Mouse (Mus musculus): ENCODE measurements around the gene Gm26920. TPM values are rescaled to one million over a fixed set of nuclear protein-coding genes. Genes with fewer than 3 reads are reported as not detected.

Gm26920 gene
- total and polyA plus RNA-seq, 2 experiments: not detected

DNA sequence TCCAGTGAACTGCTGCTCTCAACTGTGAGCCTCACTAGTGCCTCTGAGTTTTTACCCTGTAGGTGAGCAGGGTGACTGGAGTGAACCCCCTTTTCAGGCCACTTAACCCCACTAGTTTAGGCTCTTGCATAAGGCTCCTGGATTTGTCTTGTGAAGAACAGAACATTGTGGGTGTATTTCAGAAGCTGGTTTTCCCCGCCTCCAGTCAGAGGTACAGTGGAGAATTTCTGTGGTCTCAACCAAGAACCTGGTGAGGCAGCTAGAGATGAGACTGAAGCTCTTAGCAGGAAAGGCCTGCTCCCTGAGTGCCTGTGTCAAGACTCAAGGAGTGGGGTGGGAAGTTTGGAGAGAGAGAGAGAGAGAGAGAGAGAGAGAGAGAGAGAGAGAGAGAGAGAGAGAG is 82.6 kb downstream of the Gm26920 start:
- H3K4me3 ChIP-seq (ENCODE audit: insufficient read depth, low read depth, low read length): no peak overlapping the region
- H3K4me1 ChIP-seq (ENCODE audit: control insufficient read depth, insufficient read depth, low read length): no peaks in the 10 kb centered on the region
- 100% methylated on average over 1 of the region's 1 CpGs for WGBS
- peaks cover 7% of the 10 kb centered on the region; the same call in 1 of the 2 replicates for H3K79me2 ChIP-seq (ENCODE audit: control insufficient read depth, insufficient read depth, low read length)
- no peak overlapping the region for H3K27ac ChIP-seq (replicated peaks; ENCODE audit: insufficient read depth, low read depth, low read length)
- no peaks in the 10 kb centered on the region for H3K27me3 ChIP-seq (ENCODE audit: control insufficient read depth, insufficient read depth, low read length)
- no peak overlapping the region for H3K9ac ChIP-seq (ENCODE audit: low read depth, low read length)
- peaks cover 33% of the 10 kb centered on the region for H3K36me3 ChIP-seq (ENCODE audit: control insufficient read depth, insufficient read depth, low read length)
- TF ChIP-seq CTCF (IDR thresholded peaks at IDR 0.05; ENCODE audit: low read depth, low read length): no peak
- TF ChIP-seq POLR2A (IDR thresholded peaks at IDR 0.05; ENCODE audit: extremely low read depth, insufficient read depth, low read length): no peak
- no peak for DNase-seq (ENCODE audit: extremely low read depth, low read depth, low spot score)

Other genes with a start within 250 kb of the Gm26920 start
- 0.54 and 0.65 TPM in 2 replicates for gene Zfp940, start 236.7 kb downstream of the Gm26920 start, total RNA-seq (2014; rRNA removed)
- gene Zfp940, start 236.7 kb downstream of the Gm26920 start, polyA plus RNA-seq (2012; rRNA removed): 0.09 and 0.12 TPM in 2 replicates
- 2.8 and 3.7 TPM in 2 replicates for gene Zfp420, start 230.4 kb downstream of the Gm26920 start, total RNA-seq (2014; rRNA removed)
- 0.34 and 0.50 TPM in 2 replicates for gene Zfp420, start 230.4 kb downstream of the Gm26920 start, polyA plus RNA-seq (2012; rRNA removed)
- gene Zfp27, start 183.8 kb downstream of the Gm26920 start, total RNA-seq (2014; rRNA removed): 3.6 and 4.6 TPM in 2 replicates
- 1.1 and 1.3 TPM in 2 replicates for gene Zfp27, start 183.8 kb downstream of the Gm26920 start, polyA plus RNA-seq (2012; rRNA removed)
- 2.4 and 3.2 TPM in 2 replicates for gene Zfp383, start 182.2 kb downstream of the Gm26920 start, total RNA-seq (2014; rRNA removed)
- gene Zfp383, start 182.2 kb downstream of the Gm26920 start, polyA plus RNA-seq (2012; rRNA removed): 0.36 and 0.51 TPM in 2 replicates
- 2.4 and 2.6 TPM in 2 replicates for gene Zfp74, start 136.3 kb downstream of the Gm26920 start, total RNA-seq (2014; rRNA removed)
- 2.3 and 2.7 TPM in 2 replicates for gene Zfp74, start 136.3 kb downstream of the Gm26920 start, polyA plus RNA-seq (2012; rRNA removed)
- gene Zfp568, start 106.5 kb downstream of the Gm26920 start, total RNA-seq (2014; rRNA removed): 8.7 and 8.8 TPM in 2 replicates
- gene Zfp568, start 106.5 kb downstream of the Gm26920 start, polyA plus RNA-seq (2012; rRNA removed): 4.3 and 4.9 TPM in 2 replicates
- gene Zfp14, start 39.0 kb downstream of the Gm26920 start, total RNA-seq (2014; rRNA removed): 1.1 TPM in 2 replicates
- 0.49 and 0.65 TPM in 2 replicates for gene Zfp14, start 39.0 kb downstream of the Gm26920 start, polyA plus RNA-seq (2012; rRNA removed)
- 0.40 and 0.46 TPM in 2 replicates for gene Zfp82, start 17.5 kb downstream of the Gm26920 start, total RNA-seq (2014; rRNA removed)
- gene Zfp82, start 17.5 kb downstream of the Gm26920 start, polyA plus RNA-seq (2012; rRNA removed): 0.04 and 0.14 TPM in 2 replicates
- 0.37 and 0.67 TPM in 2 replicates for gene Zfp566, start 117 bp upstream of the Gm26920 start, total RNA-seq (2014; rRNA removed)
- 0.56 and 1.9 TPM in 2 replicates for gene Zfp566, start 117 bp upstream of the Gm26920 start, polyA plus RNA-seq (2012; rRNA removed)
- gene Zfp260, start 4.4 kb upstream of the Gm26920 start, total RNA-seq (2014; rRNA removed): 19.0 and 19.6 TPM in 2 replicates
- 8.3 and 11.1 TPM in 2 replicates for gene Zfp260, start 4.4 kb upstream of the Gm26920 start, polyA plus RNA-seq (2012; rRNA removed)
- 0.54 and 0.74 TPM in 2 replicates for gene Zfp382, start 31.5 kb upstream of the Gm26920 start, total RNA-seq (2014; rRNA removed)
- gene Zfp382, start 31.5 kb upstream of the Gm26920 start, polyA plus RNA-seq (2012; rRNA removed): 0.07 TPM in 1 of 2 replicates, not detected in the other
- gene Zfp146, start 79.3 kb upstream of the Gm26920 start, total RNA-seq (2014; rRNA removed): 16.3 and 20.8 TPM in 2 replicates
- gene Zfp146, start 79.3 kb upstream of the Gm26920 start, polyA plus RNA-seq (2012; rRNA removed): 5.1 and 6.9 TPM in 2 replicates
- gene Cox7a1, start 93.7 kb upstream of the Gm26920 start, total RNA-seq (2014; rRNA removed): 6.1 and 9.7 TPM in 2 replicates
- 2.0 and 2.8 TPM in 2 replicates for gene Cox7a1, start 93.7 kb upstream of the Gm26920 start, polyA plus RNA-seq (2012; rRNA removed)
- 65.5 and 73.6 TPM in 2 replicates for gene Capns1, start 108.4 kb upstream of the Gm26920 start, total RNA-seq (2014; rRNA removed)
- gene Capns1, start 108.4 kb upstream of the Gm26920 start, polyA plus RNA-seq (2012; rRNA removed): 235 and 253 TPM in 2 replicates
- gene Polr2i, start 141.5 kb upstream of the Gm26920 start, total RNA-seq (2014; rRNA removed): 57.1 and 68.6 TPM in 2 replicates
- 99.9 and 109 TPM in 2 replicates for gene Polr2i, start 141.5 kb upstream of the Gm26920 start, polyA plus RNA-seq (2012; rRNA removed)
- 32.3 and 32.5 TPM in 2 replicates for gene Tbcb, start 141.9 kb upstream of the Gm26920 start, total RNA-seq (2014; rRNA removed)
- 21.5 and 22.1 TPM in 2 replicates for gene Tbcb, start 141.9 kb upstream of the Gm26920 start, polyA plus RNA-seq (2012; rRNA removed)
- gene Ovol3, start 145.3 kb upstream of the Gm26920 start, total RNA-seq (2014; rRNA removed): not detected in 2 replicates
- 0.94 and 1.0 TPM in 2 replicates for gene Ovol3, start 145.3 kb upstream of the Gm26920 start, polyA plus RNA-seq (2012; rRNA removed)
- not detected in 2 replicates for gene Thap8, start 189.7 kb upstream of the Gm26920 start, total RNA-seq (2014; rRNA removed)
- gene Thap8, start 189.7 kb upstream of the Gm26920 start, polyA plus RNA-seq (2012; rRNA removed): not detected in 2 replicates
- 0.55 and 0.81 TPM in 2 replicates for gene Wdr62, start 190.0 kb upstream of the Gm26920 start, total RNA-seq (2014; rRNA removed)
- gene Wdr62, start 190.0 kb upstream of the Gm26920 start, polyA plus RNA-seq (2012; rRNA removed): 4.8 and 5.9 TPM in 2 replicates
- 0.18 and 0.54 TPM in 2 replicates for gene Clip3, start 201.3 kb upstream of the Gm26920 start, total RNA-seq (2014; rRNA removed)
- gene Clip3, start 201.3 kb upstream of the Gm26920 start, polyA plus RNA-seq (2012; rRNA removed): 0.24 and 0.80 TPM in 2 replicates
- 15.0 and 16.8 TPM in 2 replicates for gene Alkbh6, start 218.3 kb upstream of the Gm26920 start, total RNA-seq (2014; rRNA removed)
- gene Alkbh6, start 218.3 kb upstream of the Gm26920 start, polyA plus RNA-seq (2012; rRNA removed): 38.7 and 51.4 TPM in 2 replicates
- 1.7 and 3.5 TPM in 2 replicates for gene Syne4, start 224.4 kb upstream of the Gm26920 start, total RNA-seq (2014; rRNA removed)
- 2.2 and 4.9 TPM in 2 replicates for gene Syne4, start 224.4 kb upstream of the Gm26920 start, polyA plus RNA-seq (2012; rRNA removed)
- 0.18 and 0.34 TPM in 2 replicates for gene E130208F15Rik, start 231.3 kb upstream of the Gm26920 start, total RNA-seq (2014; rRNA removed)
- 0.06 and 0.39 TPM in 2 replicates for gene E130208F15Rik, start 231.3 kb upstream of the Gm26920 start, polyA plus RNA-seq (2012; rRNA removed)
- gene Sdhaf1, start 233.5 kb upstream of the Gm26920 start, total RNA-seq (2014; rRNA removed): 4.0 and 4.4 TPM in 2 replicates
- gene Sdhaf1, start 233.5 kb upstream of the Gm26920 start, polyA plus RNA-seq (2012; rRNA removed): 15.8 and 16.2 TPM in 2 replicates

Measured in liver, adult 2 months (tissue).